Mouse (Mus musculus) layer of hippocampus, adult 2 months (tissue): ENCODE data around the gene Arsk. TPM values are rescaled to one million over a fixed set of nuclear protein-coding genes. Genes with fewer than 3 reads are reported as not detected.

Experiments
- DNase-seq, 2 experiments: peaks; one replicate each; pipeline ENCODE4 v3.0.0; 2022; ENCODE audit warnings: low spot score in 2 of 2
- H3K27ac ChIP-seq: fragments of 200-600 bp; 2 replicates; pipeline ENCODE4 v1.8.1; 2022
- H3K4me3 ChIP-seq: fragments of 200-600 bp; 2 replicates; pipeline ENCODE4 v1.8.1; 2022; ENCODE audit warnings: mild to moderate bottlenecking
- CTCF ChIP-seq: fragments of 200-600 bp; conservative IDR thresholded peaks from 2 replicates; pipeline ENCODE4 v1.8.1; 2022; ENCODE audit warnings: antibody characterized with exemption, mild to moderate bottlenecking, moderate library complexity
- total RNA-seq, 2 experiments: library from RNA; stranded (reverse); gene quantifications; 2 replicates each; pipeline ENCODE4 v1.2.3; 2021

Gene Arsk
- total RNA-seq, 2 experiments from 2014 or later, result 5.9 to 7.0 TPM

DNA sequence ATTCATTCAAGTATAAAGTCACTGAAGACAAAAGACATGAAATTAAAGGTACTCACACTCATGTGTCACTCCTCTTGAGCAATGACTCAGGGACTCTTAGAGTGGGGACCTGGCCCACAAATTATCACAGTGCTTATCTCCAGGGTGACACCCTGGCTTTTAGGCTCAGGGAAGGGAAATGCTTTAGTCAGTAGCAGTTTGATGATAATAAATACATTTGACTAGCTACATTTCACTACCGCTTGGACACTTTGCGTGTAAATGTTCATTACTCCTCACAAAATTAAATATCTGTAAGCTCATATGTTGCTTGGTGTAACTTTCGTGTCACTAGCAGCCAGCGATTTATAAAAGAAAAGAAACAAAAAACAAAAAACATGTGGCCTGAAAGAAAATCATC, 81.0 kb downstream of the Arsk start:
- no peak for TF ChIP-seq CTCF
- H3K4me3 ChIP-seq, result peak overlapping the region; percentile 82
- no peak for DNase-seq
- H3K27ac ChIP-seq, result peak overlapping the region; percentile 96

DNA sequence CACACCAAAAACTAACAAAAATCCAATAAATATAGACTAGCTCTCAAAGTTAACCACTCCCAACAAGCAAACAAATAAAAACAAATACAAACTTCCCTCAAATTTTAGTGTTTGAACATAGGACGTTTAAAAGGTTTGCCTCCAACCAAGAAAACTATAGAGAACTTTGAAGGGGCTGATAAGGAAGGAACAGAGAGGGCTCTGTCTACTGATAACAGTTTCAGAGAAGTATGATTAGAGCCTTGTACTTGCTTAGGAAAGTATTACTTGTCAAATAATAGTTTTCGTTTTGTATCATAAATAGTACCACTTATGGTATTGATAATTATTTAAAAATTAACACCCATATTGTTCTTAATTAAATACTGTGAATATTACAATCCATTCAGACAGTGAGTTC, 83.9 kb downstream of the Arsk start:
- H3K4me3 ChIP-seq, result no peak overlapping the region
- no peak for TF ChIP-seq CTCF
- no peak for DNase-seq
- H3K27ac ChIP-seq, result no peak overlapping the region

Other genes starting within 250 kb of the Arsk start
- 10 to 100 TPM; 15.9 to 16.7 TPM for gene Rhobtb3, start 154.7 kb downstream of the Arsk start, total RNA-seq
- under 1 TPM in 1 of 2 experiments, not detected in 1; 0.46 TPM for gene Spata9, start 131.5 kb downstream of the Arsk start, total RNA-seq
- gene Rfesd, start 79.9 kb downstream of the Arsk start, total RNA-seq, result 10 to 100 TPM; 18.2 to 21.6 TPM
- 1 to 10 TPM; 1.6 to 2.2 TPM for gene Gpr150, start 41.7 kb downstream of the Arsk start, total RNA-seq
- gene Ttc37, start 74 bp upstream of the Arsk start, total RNA-seq, result 10 to 100 TPM; 19.8 to 22.2 TPM
- gene Fam81b, start 206.4 kb upstream of the Arsk start, total RNA-seq, result under 1 TPM in 1 of 2 experiments, not detected in 1; 0.31 TPM